In genomic region chr8:126847664-126848353, GRCm38 (mm10) we compare ENCODE assay signal across 10 mouse cellular contexts.
DNase-seq lines count a peak whose midpoint lies in the region; TF ChIP-seq lines count a peak whose summit lies in the region.
"Had no signal": no experiment of that assay in that cellular context is flagged by ENCODE, and none has a peak within 500 bp of the region (broad histone marks: within the 10 kb centered on the region; RNA-seq: fewer than 3 reads in every experiment).

No protein-coding gene starts in this region.

- 41% methylated on average over 8 of the region's 8 CpGs for WGBS in small intestine, adult 2 months

- H3K27ac ChIP-seq in small intestine, adult 2 months (ENCODE audit: insufficient read depth, low read depth, low read length): peak overlapping the region; percentile 94
- H3K27ac ChIP-seq: embryonic facial prominence, embryonic 13.5 days had no signal

- TF ChIP-seq POLR2A in small intestine, adult 2 months (IDR thresholded peaks at IDR 0.05; ENCODE audit: low read depth, low read length): no peak

- H3K4me1 ChIP-seq in small intestine, adult 2 months (ENCODE audit: control insufficient read depth, insufficient read depth, insufficient read length, low read length): peaks cover 63% of the 10 kb centered on the region

- no peaks in the 10 kb centered on the region for H3K36me3 ChIP-seq in small intestine, adult 2 months (ENCODE audit: control insufficient read depth, insufficient read depth, low read length)
- H3K36me3 ChIP-seq: embryonic facial prominence, embryonic 13.5 days; lung, embryonic 15.5 days had no signal

- peak; percentile 50 for DNase-seq in gastrocnemius, adult 18-20 months (ENCODE audit: low spot score)
- no peak for DNase-seq in gastrocnemius, postnatal 10 days
- peak; percentile 74 for DNase-seq in adrenal gland, adult 8-10 months
- DNase-seq in liver: peak; percentile 48
- no peak for DNase-seq in cerebellum, adult 11 months
- no peak for DNase-seq in right cerebral cortex, adult 18-20 months
- no peak for DNase-seq in right cerebral cortex, postnatal 25 days

- no peak overlapping the region for H3K4me3 ChIP-seq in small intestine, adult 2 months (ENCODE audit: low read depth, low read length)
- H3K4me3 ChIP-seq: embryonic facial prominence, embryonic 13.5 days; lung, embryonic 15.5 days had no signal

- TF ChIP-seq CTCF in small intestine, adult 2 months (IDR thresholded peaks at IDR 0.05; ENCODE audit: extremely low read depth, insufficient read length, insufficient replicate concordance, low read depth, low read length): no peak

- no peaks in the 10 kb centered on the region for H3K27me3 ChIP-seq in small intestine, adult 2 months (ENCODE audit: control insufficient read depth, insufficient read depth, low read length)
- H3K27me3 ChIP-seq: embryonic facial prominence, embryonic 13.5 days; lung, embryonic 15.5 days had no signal

Comparison
In these comparisons a context has a peak if more than half of its experiments do, and no peak if none do; other contexts are left out.
1. DNase-seq: peak in gastrocnemius, adult 18-20 months (single experiment), adrenal gland, adult 8-10 months (single experiment) and liver (single experiment); none in gastrocnemius, postnatal 10 days (single experiment), cerebellum, adult 11 months (single experiment), right cerebral cortex, adult 18-20 months (single experiment) and right cerebral cortex, postnatal 25 days (single experiment).